Mouse (Mus musculus) spleen, adult 2 months (tissue): Measurements from ENCODE around the gene Magi1. TPM values are rescaled to one million over a fixed set of nuclear protein-coding genes. Genes with fewer than 3 reads are reported as not detected.

ENCODE experiments used
- DNase-seq, 2 experiments: peaks; one replicate each; pipeline versions ENCODE4 v3.0.0 to v3.0.0-alpha.2; 2012 to 2021; ENCODE audit warnings: low spot score in 2 of 2, low read depth in 1 of 2
- H3K27ac ChIP-seq: fragments of 200-500 bp; 2 replicates; pipeline ENCODE4 v1.5.1; 2012; ENCODE audit warnings: low read length, inconsistent platforms; ENCODE audit not compliant: insufficient read depth
- H3K27me3 ChIP-seq: fragments of 200-500 bp; 2 replicates; pipeline ENCODE4 v1.6.1; 2012; ENCODE audit warnings: mild to moderate bottlenecking, moderate library complexity, low read length, inconsistent platforms; ENCODE audit not compliant: control insufficient read depth, insufficient read depth
- H3K36me3 ChIP-seq: fragments of 200-500 bp; 2 replicates; pipeline ENCODE4 v1.6.1; 2012; ENCODE audit warnings: mild to moderate bottlenecking, low read length, inconsistent platforms; ENCODE audit not compliant: control insufficient read depth, insufficient read depth
- H3K4me1 ChIP-seq: fragments of 200-500 bp; 2 replicates; pipeline ENCODE4 v1.6.1; 2011; ENCODE audit warnings: inconsistent platforms; ENCODE audit not compliant: control insufficient read depth, insufficient read depth, insufficient read length
- H3K4me3 ChIP-seq: fragments of 200-500 bp; 2 replicates; pipeline ENCODE4 v1.5.1; 2011; ENCODE audit warnings: mild to moderate bottlenecking, inconsistent platforms; ENCODE audit not compliant: insufficient read depth, insufficient read length; ENCODE audit errors: extremely low read depth
- CTCF ChIP-seq: fragments of 200-500 bp; IDR thresholded peaks from 2 replicates; pipeline ENCODE4 v1.5.1; 2011; ENCODE audit warnings: mild to moderate bottlenecking, inconsistent platforms; ENCODE audit not compliant: insufficient read depth, insufficient read length, insufficient replicate concordance; ENCODE audit errors: extremely low read depth
- POLR2A ChIP-seq: fragments of 200-500 bp; IDR thresholded peaks from 2 replicates; pipeline ENCODE4 v1.6.1; 2011; ENCODE audit warnings: low read depth, low read length, inconsistent platforms
- WGBS: fragments of 180-500 bp; shearing (Covaris S2); methylation state at CpG from one replicate; pipeline ENCODE4 v1.1.7; 2018; 5-methylcytosine and 5-hydroxymethylcytosine counted together
- polyA plus RNA-seq: library from polyadenylated mRNA; depleted of rRNA; stranded (reverse); fragments of >200 nt; gene quantifications from 2 replicates; pipeline ENCODE4 v1.2.3, GENCODE M21; 2012

Magi1 gene
- polyA plus RNA-seq, 1 experiment, result 1.6 TPM

DNA sequence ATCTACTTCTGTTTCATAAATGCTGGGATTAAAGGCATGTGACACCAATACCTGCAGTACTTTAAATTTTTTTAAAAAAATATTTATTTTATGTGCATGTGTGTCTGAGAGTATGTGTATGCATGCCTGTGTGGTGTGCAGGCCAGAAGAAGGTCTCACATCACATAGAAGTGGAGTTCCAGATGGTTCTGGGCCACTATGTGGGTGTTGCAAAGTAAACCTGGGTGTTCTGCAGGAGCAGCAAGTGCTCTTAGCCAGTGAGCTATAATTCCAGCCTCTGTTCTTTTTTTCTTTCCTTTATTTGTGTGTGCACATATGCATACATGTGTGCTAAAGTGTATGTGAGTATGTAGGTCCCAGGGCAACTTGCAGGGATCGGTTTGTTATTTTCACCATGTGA, 546.6 kb downstream of the Magi1 start:
- H3K27me3 ChIP-seq, result no peaks in the 10 kb centered on the region
- no peak overlapping the region for H3K27ac ChIP-seq
- H3K36me3 ChIP-seq, result no peaks in the 10 kb centered on the region
- no peak for DNase-seq
- TF ChIP-seq POLR2A (no peak), CTCF (no peak)
- no peaks in the 10 kb centered on the region for H3K4me1 ChIP-seq
- H3K4me3 ChIP-seq, result no peak overlapping the region
- WGBS, result 93% methylated on average over 1 of the region's 1 CpGs

DNA sequence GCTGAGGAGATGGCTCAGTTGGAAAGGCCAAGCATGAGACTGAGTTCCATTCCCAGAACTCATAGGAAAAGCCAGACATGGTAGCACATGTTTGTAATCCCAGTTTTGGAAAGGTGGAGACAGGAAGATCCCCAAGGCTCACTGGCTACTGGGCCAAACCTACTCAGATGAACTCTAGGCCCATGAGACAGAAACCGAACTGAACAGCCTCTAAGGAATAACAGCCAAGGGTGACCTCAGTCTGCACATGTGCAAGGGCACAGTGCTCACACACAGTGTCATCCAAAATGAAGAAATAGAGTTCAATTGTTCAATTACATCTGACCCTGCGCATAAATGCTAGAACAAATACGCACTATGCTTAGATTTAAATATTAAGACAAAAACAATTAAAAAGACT, 547.6 kb downstream of the Magi1 start:
- H3K27ac ChIP-seq, result no peak overlapping the region
- H3K4me1 ChIP-seq, result no peaks in the 10 kb centered on the region
- 90% methylated on average over 3 of the region's 3 CpGs for WGBS
- DNase-seq, result no peak
- H3K36me3 ChIP-seq, result no peaks in the 10 kb centered on the region
- H3K4me3 ChIP-seq, result no peak overlapping the region
- TF ChIP-seq CTCF, result no peak
- no peak for TF ChIP-seq POLR2A
- no peaks in the 10 kb centered on the region for H3K27me3 ChIP-seq

DNA sequence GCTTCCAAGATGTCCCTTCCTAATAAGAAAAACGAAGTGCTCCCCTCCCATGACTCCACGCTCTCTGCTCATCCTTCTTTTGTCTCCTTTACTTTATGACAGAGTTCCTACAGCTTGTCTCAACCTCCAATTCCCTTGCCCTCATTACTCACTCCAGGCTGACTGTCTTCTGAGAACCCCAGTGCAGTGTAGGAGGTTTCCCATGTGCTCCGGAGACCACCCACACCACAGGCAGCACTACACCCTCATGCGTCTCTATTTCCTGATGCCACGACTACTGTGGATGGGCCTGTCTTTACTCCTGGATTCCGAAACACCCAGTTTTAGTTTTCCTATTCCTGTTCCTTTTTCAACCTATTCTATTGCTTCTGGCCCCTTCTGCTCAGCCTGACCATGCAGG, 549.9 kb downstream of the Magi1 start:
- H3K27ac ChIP-seq, result no peak overlapping the region
- WGBS, result 83% methylated on average over 6 of the region's 6 CpGs

DNA sequence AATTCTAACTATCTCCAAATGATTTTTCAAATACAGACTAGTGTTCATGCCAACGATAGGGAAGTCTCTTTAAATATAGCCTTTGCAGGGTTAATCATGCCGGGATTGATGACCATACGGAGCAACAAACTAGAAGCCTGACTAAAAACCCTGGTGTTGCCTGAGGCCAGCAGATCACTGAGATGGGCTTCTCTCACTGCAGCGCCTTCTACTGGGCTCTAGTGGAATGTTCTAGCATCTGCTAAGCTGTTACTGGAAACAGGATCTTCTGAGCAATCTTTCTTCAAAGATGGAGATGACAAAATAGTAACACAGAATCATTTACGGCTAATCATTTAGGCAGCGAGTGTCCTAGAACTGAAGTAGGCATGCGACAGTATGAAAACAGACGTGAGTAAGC, 554.0 kb downstream of the Magi1 start:
- 80% methylated on average over 8 of the region's 8 CpGs for WGBS
- no peaks in the 10 kb centered on the region for H3K36me3 ChIP-seq

More for the DNA sequence above, 549.9 kb downstream of the Magi1 start:
- no peak for TF ChIP-seq CTCF
- no peak for TF ChIP-seq POLR2A
- Histone ChIP-seq H3K4me3 (no peak overlapping the region), H3K27me3 (no peaks in the 10 kb centered on the region), H3K36me3 (no peaks in the 10 kb centered on the region), H3K4me1 (no peaks in the 10 kb centered on the region)
- DNase-seq, result no peak

DNA sequence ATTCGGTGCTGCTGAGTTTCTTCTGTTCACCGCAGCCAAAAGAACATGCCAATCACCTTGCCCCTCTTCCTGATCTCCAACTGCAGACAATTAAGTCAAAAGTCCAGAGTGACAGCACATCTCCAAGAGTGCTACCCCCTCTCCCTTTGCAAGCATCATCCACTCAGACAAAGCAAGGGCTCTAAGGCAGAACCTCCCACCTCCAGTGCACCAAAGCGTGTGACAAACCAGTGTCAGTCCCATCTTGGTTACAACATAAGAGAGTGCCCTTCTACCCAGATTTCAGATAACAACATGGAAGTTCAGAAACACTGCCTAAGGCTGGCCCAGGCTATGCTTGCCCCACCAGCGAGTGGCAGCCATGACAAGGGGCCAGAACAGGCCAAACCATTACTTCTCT, 554.9 kb downstream of the Magi1 start:
- Histone ChIP-seq H3K27me3 (no peaks in the 10 kb centered on the region), H3K4me3 (no peak overlapping the region), H3K27ac (no peak overlapping the region), H3K36me3 (no peaks in the 10 kb centered on the region), H3K4me1 (no peaks in the 10 kb centered on the region)
- no peak for TF ChIP-seq CTCF
- TF ChIP-seq POLR2A, result no peak
- 92% methylated on average over 4 of the region's 4 CpGs for whole genome bisulfite sequencing
- no peak for DNase-seq

More for the DNA sequence above, 554.0 kb downstream of the Magi1 start:
- Histone ChIP-seq H3K27ac (no peak overlapping the region), H3K4me1 (no peaks in the 10 kb centered on the region), H3K27me3 (no peaks in the 10 kb centered on the region), H3K4me3 (no peak overlapping the region)
- DNase-seq, result no peak
- no peak for TF ChIP-seq POLR2A
- no peak for TF ChIP-seq CTCF

DNA sequence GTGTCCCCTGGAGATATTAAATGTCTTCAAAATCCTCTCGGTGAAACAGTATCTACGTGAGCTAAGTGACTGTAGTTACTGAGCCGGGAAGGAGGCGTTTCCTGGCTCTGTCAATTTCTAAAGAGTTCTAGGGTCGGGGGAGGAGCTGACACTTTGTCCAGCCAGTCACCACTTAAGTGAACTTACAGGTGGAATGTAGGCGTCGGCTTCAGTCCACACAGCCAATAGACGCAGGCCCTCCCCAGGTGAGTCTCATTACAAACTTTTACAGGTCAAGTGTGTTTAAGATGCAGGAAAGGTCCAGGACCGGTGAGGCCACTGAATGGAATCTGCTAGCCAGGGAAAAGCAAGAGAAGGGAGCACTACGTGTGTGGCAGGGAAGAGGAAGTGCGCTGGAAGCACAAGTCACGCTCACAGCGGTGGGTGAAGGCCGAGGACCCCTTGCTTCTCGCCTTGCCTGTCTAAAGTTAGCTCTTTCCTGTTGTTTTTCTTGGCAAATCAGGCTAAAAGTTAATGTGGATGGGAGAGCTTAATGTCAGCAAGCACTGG, 556.0 kb downstream of the Magi1 start:
- Histone ChIP-seq H3K4me1 (no peaks in the 10 kb centered on the region), H3K4me3 (no peak overlapping the region), H3K27me3 (no peaks in the 10 kb centered on the region), H3K27ac (no peak overlapping the region), H3K36me3 (no peaks in the 10 kb centered on the region)
- DNase-seq, result no peak
- WGBS, result 55% methylated on average over 15 of the region's 15 CpGs
- TF ChIP-seq CTCF (no peak), POLR2A (no peak)

DNA sequence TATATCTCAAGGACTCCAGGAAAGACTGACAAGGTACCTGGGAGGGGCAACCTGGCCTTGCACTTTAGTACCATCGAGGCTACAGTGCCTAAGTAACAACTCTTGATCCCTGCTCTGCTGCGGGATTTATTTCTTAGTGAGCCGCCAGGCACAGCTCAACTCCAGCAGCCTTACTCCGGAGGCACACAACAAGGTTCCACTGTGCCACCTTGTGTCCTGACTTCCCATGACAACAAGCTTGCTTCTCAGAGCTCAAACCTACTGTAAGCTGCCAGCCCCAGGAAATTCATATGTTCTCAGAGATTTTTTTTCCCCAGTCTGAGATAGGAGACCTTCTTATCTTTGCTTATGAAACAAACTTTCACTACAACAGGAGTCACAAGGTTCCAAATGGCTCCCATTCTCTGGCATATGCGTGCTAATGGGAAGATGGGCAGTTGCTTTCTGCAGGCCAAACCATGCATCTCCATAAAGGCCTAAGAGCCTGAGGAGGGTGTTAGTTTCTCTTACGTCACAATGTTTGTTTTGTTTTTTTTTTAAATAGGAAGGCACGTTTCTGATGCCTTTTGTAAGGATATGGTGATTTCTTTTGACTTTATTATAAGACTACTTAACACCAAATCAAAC, 556.8 kb downstream of the Magi1 start:
- no peak overlapping the region for H3K27ac ChIP-seq
- DNase-seq, result no peak
- TF ChIP-seq POLR2A, result no peak
- TF ChIP-seq CTCF, result no peak
- H3K4me3 ChIP-seq, result no peak overlapping the region
- no peaks in the 10 kb centered on the region for H3K36me3 ChIP-seq
- no peaks in the 10 kb centered on the region for H3K27me3 ChIP-seq
- 63% methylated on average over 7 of the region's 7 CpGs for WGBS
- H3K4me1 ChIP-seq, result no peaks in the 10 kb centered on the region
